Mouse (Mus musculus) heart, embryonic 16.5 days (tissue): ENCODE results near the gene Tex9. TPM values are rescaled to one million over a fixed set of nuclear protein-coding genes. Genes with fewer than 3 reads are reported as not detected.
"Not testable (repeated sequence)": the region's sequence is repeated elsewhere in the genome, so short reads cannot be mapped to it uniquely, and the experiment has no call there.

Experiments
- ATAC-seq: fragments of 200-750 bp; cut with Nextera tagmentation; replicated peaks from 2 replicates; pipeline ENCODE4 v1.8.0; 2017; ENCODE audit warnings: moderate number of reproducible peaks; ENCODE audit not compliant: insufficient read depth, low FRiP score; ENCODE audit errors: extremely low read depth
- H3K27ac ChIP-seq: fragments of 300-500 bp; sonication (generic); 2 replicates; pipeline ENCODE4 v1.5.1; 2014; ENCODE audit warnings: mild to moderate bottlenecking, low read length, control low read depth, moderate library complexity
- H3K27me3 ChIP-seq: fragments of 300-500 bp; sonication (generic); 2 replicates; pipeline ENCODE4 v1.6.1; 2014; ENCODE audit warnings: low read length, mixed read lengths; ENCODE audit not compliant: control insufficient read depth, insufficient read depth
- H3K36me3 ChIP-seq: fragments of 300-500 bp; sonication (generic); 2 replicates; pipeline ENCODE4 v1.6.1; 2014; ENCODE audit not compliant: control insufficient read depth, insufficient read depth
- H3K4me1 ChIP-seq: fragments of 300-500 bp; sonication (generic); 2 replicates; pipeline ENCODE4 v1.6.1; 2014; ENCODE audit warnings: low read length, mixed read lengths; ENCODE audit not compliant: control insufficient read depth, insufficient read depth
- H3K4me2 ChIP-seq: fragments of 300-500 bp; sonication (generic); 2 replicates; pipeline ENCODE4 v1.6.1; 2014; ENCODE audit warnings: low read depth, mild to moderate bottlenecking, control low read depth, low read length
- H3K4me3 ChIP-seq: fragments of 300-500 bp; sonication (generic); 2 replicates; pipeline ENCODE4 v1.5.1; 2014; ENCODE audit warnings: mild to moderate bottlenecking, control low read depth, low read length
- H3K9ac ChIP-seq: fragments of 300-500 bp; sonication (generic); 2 replicates; pipeline ENCODE4 v1.6.1; 2014; ENCODE audit warnings: low read length, control low read depth
- H3K9me3 ChIP-seq: fragments of 300-500 bp; sonication (generic); replicated peaks from 2 replicates; pipeline ENCODE4 v1.6.1; 2016; ENCODE audit warnings: low read length; ENCODE audit not compliant: control insufficient read depth
- WGBS: fragments of 180-500 bp; shearing (Covaris S2); extraction: QIAGEN DNeasy Blood & Tissue Kit; methylation state at CpG from one replicate; pipeline ENCODE4 v1.1.7; 2014; 5-methylcytosine and 5-hydroxymethylcytosine counted together
- polyA plus RNA-seq: library from polyadenylated mRNA; unstranded; fragments of >200 nt; fragmentation: Nextera tagmentation; extraction: Ambion mirVana; gene quantifications from 2 replicates; pipeline ENCODE4 v1.2.1, GENCODE M21; 2015

Tex9 gene
- polyA plus RNA-seq, 1 experiment from 2014 or later = 14.4 TPM

- Histone ChIP-seq H3K4me1 (no peaks in the 10 kb centered on the region), H3K9ac (no peak overlapping the region), H3K4me2 (no peak overlapping the region), H3K27ac (no peak overlapping the region), H3K27me3 (no peaks in the 10 kb centered on the region), H3K4me3 (no peak overlapping the region), H3K9me3 (no peaks in the 10 kb centered on the region), H3K36me3 (no peaks in the 10 kb centered on the region)
- no peak for ATAC-seq
- 54% methylated on average over 11 of the region's 11 CpGs for WGBS
These were observed 24.2 kb downstream of the Tex9 start for GRCm38 (mm10) chr9:72467551-72468407.

- peak; percentile 49; the same call in 1 of the 2 replicates for ATAC-seq
- H3K27me3 ChIP-seq = no peaks in the 10 kb centered on the region
- H3K9ac ChIP-seq = no peak overlapping the region
- H3K36me3 ChIP-seq = no peaks in the 10 kb centered on the region
- 68% methylated on average over 4 of the region's 4 CpGs for WGBS
- H3K27ac ChIP-seq = no peak overlapping the region
- no peak overlapping the region for H3K4me2 ChIP-seq
- H3K4me3 ChIP-seq = no peak overlapping the region
- no peaks in the 10 kb centered on the region for H3K4me1 ChIP-seq
- H3K9me3 ChIP-seq = no peaks in the 10 kb centered on the region
These were observed 26.2 kb downstream of the Tex9 start for GRCm38 (mm10) chr9:72465754-72466181.

GRCm38 (mm10) chr9:72464806-72465205, 27.2 kb downstream of the Tex9 start:
- no peaks in the 10 kb centered on the region for H3K9me3 ChIP-seq
- no peak overlapping the region for H3K4me3 ChIP-seq
- 94% methylated on average over 1 of the region's 1 CpGs for WGBS
- H3K4me2 ChIP-seq = no peak overlapping the region
- no peak overlapping the region for H3K27ac ChIP-seq
- H3K27me3 ChIP-seq = no peaks in the 10 kb centered on the region
- H3K4me1 ChIP-seq = no peaks in the 10 kb centered on the region
- no peak for ATAC-seq
- H3K9ac ChIP-seq = no peak overlapping the region
- H3K36me3 ChIP-seq = no peaks in the 10 kb centered on the region

GRCm38 (mm10) chr9:72462427-72462826, 29.6 kb downstream of the Tex9 start:
- Histone ChIP-seq H3K4me1 (no peaks in the 10 kb centered on the region), H3K9me3 (no peaks in the 10 kb centered on the region), H3K27ac (no peak overlapping the region), H3K27me3 (no peaks in the 10 kb centered on the region), H3K9ac (no peak overlapping the region), H3K4me2 (no peak overlapping the region), H3K4me3 (no peak overlapping the region), H3K36me3 (no peaks in the 10 kb centered on the region)
- ATAC-seq = no peak
- 89% methylated on average over 2 of the region's 2 CpGs for WGBS

- Histone ChIP-seq H3K4me1 (no peaks in the 10 kb centered on the region), H3K36me3 (peaks cover 3% of the 10 kb centered on the region; the same call in 1 of the 2 replicates), H3K27ac (no peak overlapping the region), H3K4me3 (no peak overlapping the region), H3K27me3 (no peaks in the 10 kb centered on the region), H3K9me3 (no peaks in the 10 kb centered on the region), H3K4me2 (no peak overlapping the region), H3K9ac (no peak overlapping the region)
- ATAC-seq = no peak
- 73% methylated on average over 3 of the region's 3 CpGs for WGBS
These were observed 31.2 kb downstream of the Tex9 start for GRCm38 (mm10) chr9:72460767-72461166.

- no peak overlapping the region for H3K9ac ChIP-seq
- H3K27me3 ChIP-seq = no peaks in the 10 kb centered on the region
- no peak overlapping the region for H3K4me2 ChIP-seq
- no peaks in the 10 kb centered on the region for H3K4me1 ChIP-seq
- 86% methylated on average over 3 of the region's 3 CpGs for WGBS
- peaks cover 3% of the 10 kb centered on the region; the same call in 1 of the 2 replicates for H3K36me3 ChIP-seq
- no peaks in the 10 kb centered on the region for H3K9me3 ChIP-seq
- H3K4me3 ChIP-seq = no peak overlapping the region
- no peak for ATAC-seq
- no peak overlapping the region for H3K27ac ChIP-seq
These were observed 32.3 kb downstream of the Tex9 start for GRCm38 (mm10) chr9:72459703-72460102.

- Histone ChIP-seq H3K36me3 (peaks cover 3% of the 10 kb centered on the region; the same call in 1 of the 2 replicates), H3K27ac (no peak overlapping the region), H3K27me3 (no peaks in the 10 kb centered on the region), H3K4me2 (no peak overlapping the region), H3K9me3 (no peaks in the 10 kb centered on the region), H3K9ac (no peak overlapping the region), H3K4me1 (no peaks in the 10 kb centered on the region), H3K4me3 (no peak overlapping the region)
- 10% methylated on average over 5 of the region's 5 CpGs for WGBS
- no peak for ATAC-seq
These were observed 33.8 kb downstream of the Tex9 start for GRCm38 (mm10) chr9:72458233-72458632.

GRCm38 (mm10) chr9:72456374-72456773, 35.6 kb downstream of the Tex9 start:
- 26% methylated on average over 1 of the region's 1 CpGs for WGBS
- H3K9me3 ChIP-seq = no peaks in the 10 kb centered on the region
- H3K9ac ChIP-seq = no peak overlapping the region
- no peak overlapping the region for H3K27ac ChIP-seq
- H3K4me1 ChIP-seq = no peaks in the 10 kb centered on the region
- H3K4me3 ChIP-seq = no peak overlapping the region
- no peak overlapping the region for H3K4me2 ChIP-seq
- H3K27me3 ChIP-seq = no peaks in the 10 kb centered on the region
- no peak for ATAC-seq
- peaks cover 3% of the 10 kb centered on the region; the same call in 1 of the 2 replicates for H3K36me3 ChIP-seq

GRCm38 (mm10) chr9:72454281-72454680, 37.7 kb downstream of the Tex9 start:
- H3K36me3 ChIP-seq, H3K9ac ChIP-seq, H3K27me3 ChIP-seq, H3K27ac ChIP-seq, H3K4me2 ChIP-seq, H3K4me1 ChIP-seq, H3K4me3 ChIP-seq, H3K9me3 ChIP-seq, ATAC-seq: not testable (repeated sequence)
